Mouse (Mus musculus): Measurements from ENCODE around the gene Arhgap27.

The Arhgap27 gene

DNA sequence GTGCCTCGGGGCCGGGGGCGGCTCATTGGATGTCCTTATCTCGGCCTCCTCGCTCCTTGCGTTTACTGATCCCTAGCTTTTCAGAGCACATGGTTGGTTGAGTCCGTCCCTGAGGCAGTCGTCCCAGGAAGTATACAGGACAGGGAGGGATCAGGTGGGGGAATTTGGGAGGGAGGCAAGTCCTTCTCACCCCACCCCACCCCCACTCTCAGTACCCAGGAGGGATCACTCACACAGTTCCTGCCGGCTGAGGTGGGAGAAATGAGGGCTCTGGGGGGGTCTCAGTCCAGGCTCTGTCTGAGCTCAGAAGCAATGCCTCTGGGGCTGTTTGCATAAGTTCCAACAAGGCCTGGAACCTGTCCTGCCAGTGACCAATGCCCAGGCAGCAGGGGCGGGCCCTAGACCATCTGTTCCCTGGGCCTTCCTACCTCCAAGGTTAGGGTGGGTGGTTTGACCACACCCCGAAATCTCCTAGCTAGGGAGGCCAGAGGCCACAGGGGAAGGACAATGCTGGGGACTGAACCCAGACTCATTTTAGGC, 7.4 kb downstream of the Arhgap27 start:
- no peak for DNase-seq (ENCODE audit: low read depth, low spot score)

DNA sequence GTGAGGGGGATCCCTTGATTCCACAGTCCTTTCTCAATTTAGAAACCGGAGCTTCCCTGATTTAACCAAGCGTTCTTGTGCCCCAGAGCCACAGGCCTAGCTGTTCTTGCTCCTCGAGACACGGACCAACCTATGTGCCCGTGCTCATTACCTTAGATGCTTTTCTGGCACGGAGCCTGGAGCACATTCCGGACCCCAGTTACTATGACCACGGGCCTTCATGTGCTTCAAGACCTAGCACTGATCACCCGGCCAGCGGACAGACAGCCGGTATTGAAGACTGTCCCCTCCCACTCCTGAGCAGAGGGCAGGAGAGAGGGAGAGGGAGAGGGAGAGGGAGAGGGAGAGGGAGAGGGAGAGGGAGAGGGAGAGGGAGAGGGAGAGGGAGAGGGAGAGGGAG, 8.2 kb downstream of the Arhgap27 start:
- no peak for DNase-seq (ENCODE audit: low read depth, low spot score)

DNA sequence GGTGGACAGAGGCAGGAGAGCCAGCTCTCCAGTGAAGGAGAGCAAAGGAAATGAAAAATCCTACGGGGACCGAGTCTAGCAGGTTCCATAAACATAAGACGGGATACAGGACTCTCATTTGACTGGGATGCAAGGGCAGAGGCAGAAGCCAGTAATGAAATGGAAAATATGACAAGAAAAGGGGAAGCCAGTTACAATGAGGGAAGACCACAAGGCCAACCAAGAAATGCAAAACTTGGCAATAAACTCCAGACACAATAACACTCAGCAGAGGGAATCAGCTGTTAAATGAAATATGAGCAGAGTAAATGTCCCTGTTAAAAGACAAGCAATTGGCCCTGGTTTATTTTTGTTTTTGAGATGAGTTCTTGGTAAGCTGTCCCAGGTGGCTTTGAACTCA, 9.5 kb downstream of the Arhgap27 start:
- no peak for DNase-seq (ENCODE audit: low read depth, low spot score)

DNA sequence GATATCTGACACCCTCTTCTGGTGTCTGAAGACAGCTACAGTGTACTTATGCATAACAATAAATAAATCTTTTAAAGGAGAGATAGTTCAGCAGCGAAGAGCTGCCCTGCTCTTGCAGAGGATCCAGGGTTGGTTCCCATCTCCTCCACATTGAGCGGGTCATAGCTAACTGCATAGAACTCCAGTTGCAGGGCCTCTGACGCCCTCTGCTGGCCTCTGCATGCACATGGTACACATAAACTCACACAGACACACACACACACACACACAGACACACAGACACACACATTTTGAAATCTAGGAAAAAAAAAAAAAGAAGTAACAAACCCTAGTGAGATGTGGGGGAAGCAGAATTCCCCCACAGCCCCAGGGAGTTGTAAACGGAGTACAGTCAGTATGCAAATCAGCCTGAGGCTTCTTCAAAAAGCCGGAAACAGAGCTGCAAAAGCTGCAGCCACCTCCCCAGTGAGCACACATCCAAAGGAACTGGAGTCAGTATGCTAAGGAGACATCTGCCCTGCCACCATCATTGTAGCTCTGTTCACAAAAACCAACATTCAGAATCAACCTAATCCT, 11.2 kb downstream of the Arhgap27 start:
- no peak for DNase-seq (ENCODE audit: low read depth, low spot score)

DNA sequence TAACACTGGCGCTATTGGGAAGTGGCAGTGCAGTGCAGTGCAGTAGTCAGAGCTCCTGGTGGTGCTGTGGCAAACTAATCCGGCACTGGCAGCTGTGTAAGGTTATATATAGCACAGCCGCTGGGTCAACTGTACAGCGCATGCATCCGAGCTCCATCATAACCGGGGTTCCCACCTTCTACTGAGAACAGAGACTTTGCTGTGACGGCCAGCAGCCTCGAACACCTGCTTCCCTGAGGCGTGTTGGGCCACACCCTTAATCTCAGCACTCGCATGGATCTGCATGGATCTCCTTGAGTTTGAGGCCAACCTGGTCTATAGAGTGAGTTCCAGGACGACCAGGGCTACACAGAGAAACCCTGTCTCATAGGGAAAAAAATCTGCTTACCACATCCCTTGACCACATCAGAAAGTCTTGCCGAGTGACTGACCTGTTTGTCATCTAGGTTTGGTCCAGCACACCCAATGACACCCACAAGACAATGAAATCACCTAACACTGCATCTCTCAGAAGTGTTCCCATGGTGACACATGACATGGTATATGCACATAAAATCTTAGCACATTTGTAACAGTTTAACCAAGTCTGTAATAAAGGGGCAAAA, 12.7 kb downstream of the Arhgap27 start:
- peak; percentile 33 for DNase-seq (ENCODE audit: low read depth, low spot score)

DNA sequence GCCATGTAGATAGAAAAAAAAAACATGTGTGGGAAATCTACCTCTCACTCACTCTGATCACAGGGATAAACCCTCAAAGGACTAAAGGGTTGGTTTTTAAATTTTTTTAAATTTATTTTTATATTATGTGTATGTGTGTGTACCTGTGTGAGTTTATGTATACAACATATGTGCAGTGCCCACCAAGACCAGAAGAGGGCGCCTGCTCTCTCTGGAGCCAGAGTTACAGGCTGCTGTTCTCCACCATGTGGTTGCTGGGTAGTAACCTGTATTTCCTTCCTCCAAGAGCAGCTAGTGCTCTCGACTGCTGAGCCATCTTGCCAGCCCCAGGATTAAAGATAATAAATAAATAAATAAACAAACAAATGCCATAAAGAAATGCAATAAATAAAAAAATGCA, 13.8 kb downstream of the Arhgap27 start:
- no peak for DNase-seq (ENCODE audit: low read depth, low spot score)

DNA sequence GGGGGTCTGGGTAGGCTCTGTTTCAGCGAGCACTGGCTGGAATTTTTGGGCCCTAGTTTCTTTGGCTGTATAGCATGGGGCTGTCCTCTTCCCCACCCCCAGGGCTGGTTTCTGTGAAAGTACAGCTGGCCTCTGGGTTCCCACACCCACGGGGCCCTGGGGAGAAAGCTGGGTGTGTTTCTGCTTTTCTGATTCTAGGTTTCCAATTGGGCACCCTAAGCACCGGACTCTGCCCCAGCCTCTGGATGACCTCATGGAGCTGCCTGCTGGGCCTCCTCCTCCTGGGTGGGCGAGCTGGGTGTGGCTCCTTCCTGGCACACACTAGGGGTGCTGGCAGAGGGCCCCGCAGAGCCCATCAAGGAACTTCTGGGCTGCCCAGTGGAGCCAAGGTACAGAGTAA, 16.8 kb downstream of the Arhgap27 start:
- peak; percentile 71 for DNase-seq (ENCODE audit: low read depth, low spot score)

DNA sequence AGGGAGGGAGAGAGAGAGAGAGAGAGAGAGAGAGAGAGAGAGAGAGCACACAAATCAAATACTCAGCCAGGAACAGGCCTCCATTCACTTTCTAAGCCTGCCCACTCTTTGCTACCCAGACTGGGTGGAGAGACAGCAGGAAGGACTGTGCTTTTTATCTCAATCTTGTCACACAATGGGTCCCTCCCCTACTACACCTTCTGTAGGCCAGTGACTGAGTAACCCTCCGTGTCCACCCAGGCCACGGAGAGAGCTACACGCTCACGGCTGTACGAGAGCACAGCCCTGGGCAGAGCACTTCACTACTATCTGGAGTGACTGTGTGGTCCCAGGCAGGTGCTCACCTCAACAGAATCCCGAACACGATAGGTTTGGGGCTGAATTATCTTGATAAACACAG, 17.3 kb downstream of the Arhgap27 start:
- DNase-seq (ENCODE audit: low read depth, low spot score) = no peak

DNA sequence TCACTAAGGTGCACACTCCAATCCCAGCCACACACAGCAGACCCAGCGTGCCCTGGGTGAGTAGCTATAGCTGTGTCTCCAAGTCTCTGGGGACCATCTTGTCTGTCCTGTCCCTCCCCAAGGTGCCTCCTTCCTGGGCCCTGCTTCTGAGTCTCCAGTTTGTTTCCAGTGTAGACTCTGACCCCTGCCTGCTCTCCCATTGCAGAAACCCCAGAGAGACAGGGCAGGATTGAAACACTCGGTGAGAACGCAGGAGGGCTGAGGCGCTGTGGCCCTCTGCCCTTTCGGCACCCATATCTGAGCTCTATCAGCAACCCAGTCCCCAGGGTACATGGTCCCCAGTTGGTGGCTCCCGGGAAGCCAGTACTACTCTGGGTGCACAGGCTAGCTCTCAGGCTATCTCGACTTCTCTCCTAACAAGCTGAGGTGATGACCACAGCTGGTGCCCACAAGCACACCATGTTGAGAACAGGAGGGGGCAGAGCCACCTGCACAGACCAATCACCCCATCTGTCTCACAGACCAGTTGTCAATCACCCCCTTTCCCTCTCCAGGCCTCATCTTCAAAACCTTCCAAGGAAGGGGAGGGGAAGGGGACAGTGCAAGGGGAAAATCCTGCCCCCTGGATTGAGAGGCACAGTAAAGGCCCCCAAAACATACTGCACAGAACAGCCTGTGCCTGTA, 17.9 kb downstream of the Arhgap27 start:
- DNase-seq (ENCODE audit: low read depth, low spot score) = no peak

DNA sequence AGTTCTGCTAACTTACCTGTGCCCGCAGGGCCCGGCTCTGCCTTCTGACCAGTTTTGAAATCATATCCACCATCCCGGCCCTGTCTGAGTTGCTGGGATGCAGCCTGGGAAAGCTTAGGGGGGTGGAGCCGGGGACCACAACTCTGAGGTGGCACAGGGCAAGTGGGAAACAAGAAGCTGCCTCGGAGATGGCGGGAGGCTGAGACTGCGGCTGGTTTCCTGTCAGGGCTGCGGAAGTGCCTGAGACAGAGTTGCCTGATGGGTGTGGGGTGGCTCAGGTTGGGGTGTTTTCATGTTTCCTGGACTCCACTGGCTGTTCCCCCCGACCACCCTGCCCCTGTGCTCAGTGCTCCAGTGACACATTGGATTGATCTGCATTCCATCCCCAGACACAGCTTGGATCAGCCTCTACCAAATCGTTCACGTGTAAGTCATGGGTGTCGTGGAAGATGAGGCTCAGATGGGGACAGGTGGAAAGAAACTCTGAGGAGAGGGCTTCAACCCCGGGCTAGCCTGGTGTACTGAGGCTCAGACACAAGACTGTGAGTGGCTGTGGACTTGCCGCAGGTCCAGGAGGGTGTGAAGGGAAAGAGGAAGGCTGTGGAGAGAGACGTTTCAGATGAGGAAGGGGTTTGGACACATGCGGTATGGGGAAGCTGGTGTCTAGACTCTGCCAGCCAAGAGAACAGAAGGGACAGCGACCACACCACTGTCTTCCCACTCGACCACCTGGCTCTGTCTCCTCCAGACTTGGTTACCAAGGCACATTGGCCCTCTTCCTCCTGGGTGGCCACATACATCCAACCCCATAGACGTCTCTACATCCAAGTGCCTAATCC, 18.8 kb downstream of the Arhgap27 start:
- no peak for DNase-seq (ENCODE audit: low read depth, low spot score)

DNA sequence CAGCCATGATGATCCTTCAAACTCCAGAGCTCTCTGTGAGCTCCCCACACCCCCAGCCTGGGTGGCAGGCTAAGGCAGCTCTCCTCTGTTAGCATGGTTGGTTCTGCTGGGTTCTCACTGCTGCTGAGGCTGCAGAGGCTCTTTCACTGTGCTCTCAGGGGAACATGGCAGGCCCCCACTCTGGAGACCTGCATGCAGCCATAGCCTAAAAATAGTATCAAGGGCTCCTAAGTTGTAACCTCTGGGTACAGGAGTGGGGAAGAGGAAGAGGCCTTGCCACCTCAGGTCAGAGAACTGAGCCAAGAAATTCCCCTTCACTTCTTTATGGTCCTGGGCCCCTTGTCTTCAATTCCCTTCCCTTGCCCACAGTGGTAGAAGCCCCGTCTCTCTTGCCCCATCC, 19.6 kb downstream of the Arhgap27 start:
- DNase-seq (ENCODE audit: low read depth, low spot score) = no peak

DNA sequence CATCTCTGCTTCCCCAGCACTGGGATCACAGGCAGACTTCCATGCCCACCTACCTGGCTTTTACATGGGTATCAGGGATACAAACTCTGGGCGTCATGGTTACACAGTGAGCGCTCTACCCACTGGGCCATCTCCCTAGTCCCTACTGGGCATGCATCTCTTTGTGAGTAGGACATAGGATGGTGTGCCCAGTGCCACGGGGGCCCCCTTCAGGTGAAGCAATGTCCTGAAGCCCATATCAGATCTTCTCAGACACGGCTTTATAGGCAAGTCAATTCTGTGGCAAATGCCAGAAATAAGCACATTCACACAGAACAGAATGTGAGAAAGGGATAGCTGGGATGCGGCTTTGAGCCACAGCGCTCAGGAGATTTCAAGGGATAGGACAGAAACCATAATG, 20.4 kb downstream of the Arhgap27 start:
- no peak for DNase-seq (ENCODE audit: low read depth, low spot score)

DNA sequence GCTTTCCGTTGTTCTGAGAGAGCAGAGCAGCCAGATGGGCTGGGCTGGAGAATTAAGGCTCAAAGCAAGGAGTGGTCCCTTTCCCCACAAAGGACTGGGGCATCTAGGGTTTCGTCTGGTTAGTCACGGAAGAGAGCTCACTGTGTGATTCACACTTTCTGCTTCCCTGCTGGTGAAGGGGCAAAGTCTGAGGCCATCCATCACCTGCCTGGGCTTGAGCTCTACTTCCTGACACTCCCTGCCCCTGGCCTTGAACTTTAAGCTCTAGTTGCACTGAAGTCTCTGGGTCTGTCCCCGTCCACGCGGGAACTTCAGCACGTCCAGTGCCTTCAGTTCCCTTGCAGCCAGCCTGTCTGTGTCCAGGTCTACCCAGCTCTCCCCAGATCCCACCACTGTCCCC, 22.8 kb downstream of the Arhgap27 start:
- DNase-seq (ENCODE audit: low read depth, low spot score) = peak; percentile 59

DNA sequence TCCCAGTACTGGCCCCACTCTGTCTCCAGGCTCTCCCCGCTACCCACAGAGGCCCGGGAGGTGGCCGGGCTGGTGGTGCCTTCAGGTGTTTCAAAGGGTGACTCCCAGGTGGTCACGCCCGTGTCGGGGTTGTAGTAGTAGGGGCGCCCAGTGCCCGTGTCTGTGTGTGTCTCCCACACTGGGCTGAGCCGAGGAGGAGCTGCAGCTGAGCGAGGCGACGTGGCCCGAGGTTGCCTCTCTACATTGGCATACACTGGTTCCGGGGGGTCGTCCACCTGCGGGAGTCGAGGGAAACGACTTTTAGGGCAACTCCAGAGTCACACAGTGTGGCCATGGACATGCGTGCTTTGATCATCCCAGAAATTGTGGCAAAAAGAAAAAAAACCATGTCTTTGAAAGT, 23.4 kb downstream of the Arhgap27 start:
- DNase-seq (ENCODE audit: low read depth, low spot score) = no peak

DNA sequence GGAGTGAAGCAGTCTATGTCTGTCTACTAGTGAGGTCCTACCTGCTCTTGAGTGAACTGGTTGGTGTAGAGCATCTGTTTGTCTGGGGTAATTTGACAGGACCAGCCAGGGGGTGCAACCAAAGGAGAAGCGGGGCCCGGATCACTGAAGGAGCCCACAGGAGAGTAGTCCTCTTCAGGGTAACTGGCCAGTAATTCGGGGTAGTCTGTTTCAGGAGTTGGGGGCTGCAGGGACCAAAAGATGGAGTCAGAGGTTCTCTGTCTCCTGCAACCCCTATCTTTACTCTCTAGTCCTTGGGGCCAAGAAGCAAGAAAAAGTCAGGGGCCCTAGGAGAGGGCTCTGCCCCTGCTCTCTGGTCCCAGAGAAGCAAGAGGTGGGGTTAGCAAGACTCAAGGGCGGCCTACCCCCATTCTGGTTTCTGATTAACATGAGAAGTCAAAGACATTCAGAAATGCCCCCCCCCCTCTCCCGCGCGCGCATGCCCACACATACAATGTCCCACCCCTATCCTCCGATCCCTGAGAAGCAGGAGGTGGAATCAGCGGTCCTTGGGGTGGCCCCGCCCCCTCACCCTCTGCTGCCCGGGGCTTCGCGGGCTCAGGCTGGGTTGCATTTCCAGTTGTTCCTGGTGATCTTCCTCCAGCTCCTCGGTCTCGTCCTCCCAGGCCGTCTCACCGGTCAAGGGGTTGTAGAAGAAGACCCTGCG, 23.9 kb downstream of the Arhgap27 start:
- no peak for DNase-seq (ENCODE audit: low read depth, low spot score)

DNA sequence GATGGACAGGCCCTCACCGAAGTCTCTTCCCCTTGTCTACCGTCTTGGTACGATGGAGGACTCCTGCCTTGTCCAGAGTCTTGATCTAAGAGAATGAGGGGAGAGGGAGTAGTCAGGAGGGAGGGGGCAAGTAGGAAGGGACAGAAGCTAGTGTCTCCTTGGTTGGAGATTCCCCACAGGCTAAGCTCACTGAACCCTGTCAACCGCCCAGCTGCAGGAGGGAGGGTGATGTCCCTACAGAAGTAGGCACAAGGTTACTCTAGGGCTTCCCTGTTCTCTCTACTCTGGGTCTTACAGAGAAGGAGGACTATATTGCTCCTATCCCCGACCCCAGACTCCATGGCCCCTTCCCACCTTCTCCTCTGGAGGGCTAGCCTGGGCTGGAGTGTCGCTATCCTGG, 24.8 kb downstream of the Arhgap27 start:
- DNase-seq (ENCODE audit: low read depth, low spot score) = no peak

DNA sequence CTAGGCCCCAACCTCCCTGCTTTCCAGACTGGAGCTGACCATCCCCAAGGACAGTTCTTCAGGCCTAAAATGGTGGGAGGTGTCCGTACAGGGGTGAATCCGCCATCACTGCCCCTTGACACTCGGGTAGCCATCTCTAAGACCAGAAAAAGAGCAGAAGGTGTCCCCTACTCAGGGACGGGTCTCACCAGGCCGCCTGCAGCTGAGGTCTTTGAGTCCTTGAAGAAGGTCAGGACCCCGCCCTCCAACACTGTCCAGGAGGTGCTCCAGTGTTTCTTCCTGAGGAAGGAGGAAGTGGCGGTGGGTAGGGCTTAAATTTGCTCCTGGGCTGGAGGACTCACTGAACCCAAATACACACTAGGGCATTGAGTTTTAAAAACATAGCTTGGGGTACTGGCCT, 25.4 kb downstream of the Arhgap27 start:
- DNase-seq (ENCODE audit: low read depth, low spot score) = no peak

DNA sequence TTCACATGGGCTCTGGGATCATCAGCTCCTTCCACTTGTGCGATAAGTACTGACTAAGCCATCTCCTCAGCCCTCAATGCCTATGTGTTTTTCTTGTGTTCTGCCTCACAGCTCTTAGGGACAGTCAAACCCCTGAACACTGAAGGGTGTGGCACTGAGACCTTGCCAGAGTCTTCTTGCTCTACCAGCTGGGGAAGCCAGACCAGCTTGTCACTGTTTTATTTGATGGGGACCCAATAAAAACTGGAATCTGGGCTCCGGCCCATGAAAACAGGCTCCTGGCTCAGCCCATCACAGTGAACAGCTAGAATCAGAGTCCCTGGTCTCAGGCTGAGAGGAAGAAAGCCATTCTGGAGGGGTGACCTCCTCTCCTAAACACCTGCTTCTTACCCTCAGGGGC, 26.3 kb downstream of the Arhgap27 start:
- DNase-seq (ENCODE audit: low read depth, low spot score) = no peak

DNA sequence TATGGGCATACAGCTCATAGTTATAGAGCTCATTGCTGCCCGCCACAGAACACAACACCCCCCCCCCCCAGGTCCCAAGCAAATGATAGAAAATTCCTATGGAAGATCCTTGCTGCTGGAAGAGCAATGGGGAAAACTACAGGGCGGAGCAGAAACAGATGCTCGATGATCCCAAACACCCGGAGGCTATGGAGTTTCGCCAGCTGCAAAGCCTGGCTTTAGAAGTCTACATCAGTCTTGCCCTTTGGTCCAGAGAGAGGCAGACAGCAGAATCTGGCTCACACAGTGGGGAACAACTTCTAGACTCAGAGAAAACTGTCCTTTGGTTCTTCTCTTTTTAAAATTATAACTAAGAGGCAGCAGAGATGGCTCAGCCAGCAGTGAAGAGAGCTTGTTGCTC, 27.9 kb downstream of the Arhgap27 start:
- peak; percentile 76 for DNase-seq (ENCODE audit: low read depth, low spot score)

DNA sequence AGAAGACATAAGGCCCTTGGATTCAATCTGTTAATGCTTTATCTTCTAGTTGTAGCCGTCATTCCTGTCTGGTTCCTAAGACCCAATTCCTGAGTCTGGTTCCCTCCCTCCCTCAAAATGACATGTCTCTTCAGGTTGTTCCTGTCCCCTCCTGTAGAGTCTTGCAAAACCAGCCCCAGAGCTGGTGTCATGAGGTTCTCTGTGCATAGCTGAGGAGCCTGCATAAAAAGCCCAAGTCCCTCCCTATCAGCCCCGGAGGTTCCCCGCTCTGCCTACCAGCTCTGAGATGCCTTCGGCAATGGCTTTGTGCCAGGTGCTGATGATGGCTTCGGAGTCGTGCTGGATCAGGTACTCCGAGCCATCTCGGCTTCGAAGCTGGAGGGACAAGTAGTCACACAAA, 28.6 kb downstream of the Arhgap27 start:
- DNase-seq (ENCODE audit: low read depth, low spot score) = no peak

DNA sequence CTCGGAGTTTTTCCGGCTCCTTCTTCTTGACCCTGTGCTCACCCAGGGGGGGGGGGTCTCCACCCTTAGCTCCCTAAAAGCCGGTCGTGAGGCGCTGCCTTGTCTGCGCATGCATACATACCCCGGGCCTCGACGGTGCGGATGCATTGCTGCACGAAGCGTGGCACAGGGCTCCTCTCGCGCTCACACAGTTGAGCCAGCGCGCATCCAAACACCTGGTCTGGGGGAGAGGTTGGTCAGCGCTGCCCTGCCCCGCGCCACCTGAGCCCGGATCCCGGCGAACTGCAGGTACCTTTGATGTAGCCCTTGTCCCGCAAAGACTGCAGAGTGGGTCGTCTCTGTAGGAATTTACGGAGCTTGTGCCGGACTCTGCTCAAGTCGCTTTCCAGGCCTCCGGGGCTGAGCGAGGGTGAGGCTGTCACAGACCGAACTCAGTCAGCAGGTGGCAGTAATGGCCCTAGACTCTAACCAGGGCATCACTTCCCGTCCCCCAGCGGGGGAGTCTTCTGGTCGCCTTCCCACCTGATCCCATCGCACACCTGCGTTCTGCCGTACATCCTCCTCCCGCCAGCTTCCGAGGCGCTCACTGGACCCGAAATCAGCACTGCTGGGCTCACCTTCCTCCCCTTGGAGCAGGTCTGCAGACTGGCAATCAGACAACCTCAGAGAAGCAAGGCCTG, 29.6 kb downstream of the Arhgap27 start:
- no peak for DNase-seq (ENCODE audit: low read depth, low spot score)

All from 3T3-L1 (cell line).